Mouse (Mus musculus): ENCODE data around the gene Rpn1. TPM values are rescaled to one million over a fixed set of nuclear protein-coding genes. Genes with fewer than 3 reads are reported as not detected.

Rpn1 gene
- polyA plus RNA-seq, 1 experiment: 222 TPM

DNA sequence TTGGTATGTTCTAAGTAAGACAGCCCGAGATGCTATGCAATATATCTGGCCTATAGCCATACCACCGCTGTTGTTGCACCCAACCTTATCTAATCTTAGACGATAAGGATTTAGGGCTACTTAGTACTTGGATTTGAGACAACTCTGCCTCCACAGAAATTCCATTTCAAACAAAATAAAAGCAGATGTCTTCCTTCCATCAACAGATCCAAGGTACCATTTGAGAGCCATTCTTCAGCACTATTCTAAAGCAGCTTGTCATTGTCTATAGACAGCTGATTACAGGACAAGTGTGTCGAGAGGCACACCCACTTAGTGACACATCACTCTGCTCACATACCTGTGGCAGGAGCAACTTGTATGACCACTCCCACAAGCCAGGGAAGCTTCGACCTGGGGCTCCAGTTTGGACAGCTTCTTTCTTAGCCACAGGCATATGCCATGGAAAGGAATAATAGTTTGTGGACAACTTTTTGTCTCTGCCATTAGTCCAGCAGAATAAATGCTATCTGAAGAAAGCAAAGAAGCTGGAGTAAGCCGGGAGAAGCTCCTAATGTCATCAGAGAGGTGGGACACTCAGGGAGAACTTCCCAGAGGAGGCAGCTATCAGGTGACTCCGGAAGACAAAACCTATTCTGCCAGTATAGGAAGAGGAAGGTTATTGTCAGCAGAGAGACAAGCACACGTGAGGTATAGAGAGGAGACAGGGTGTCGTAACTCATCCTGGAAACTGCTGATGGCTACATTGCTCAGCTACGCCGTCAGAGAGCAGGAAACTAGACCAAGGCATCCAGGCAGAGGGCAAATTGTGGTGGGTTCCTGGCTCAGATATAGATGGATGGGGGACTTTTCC, 30.8 kb upstream of the Rpn1 start:
- TF ChIP-seq POLR2A (IDR thresholded peaks at IDR 0.05; ENCODE audit: insufficient read depth, low read length) (no peak), EP300 (IDR thresholded peaks at IDR 0.05; ENCODE audit: insufficient read depth, low read depth, low read length) (no peak), CTCF (IDR thresholded peaks at IDR 0.05; ENCODE audit: low read depth, low read length) (no peak)
- H3K27me3 ChIP-seq (ENCODE audit: control insufficient read depth, insufficient read depth, low read length, poor library complexity, severe bottlenecking): no peaks in the 10 kb centered on the region
- no peak overlapping the region for H3K4me3 ChIP-seq (ENCODE audit: low read depth, low read length)
- H3K9ac ChIP-seq (ENCODE audit: low read depth, poor library complexity, severe bottlenecking): no peak overlapping the region
- peaks cover 5% of the 10 kb centered on the region for H3K4me1 ChIP-seq (ENCODE audit: control insufficient read depth, insufficient read depth, low read length)
- H3K27ac ChIP-seq (ENCODE audit: insufficient read depth, low read length): no peak overlapping the region
- H3K9me3 ChIP-seq (replicated peaks; ENCODE audit: control insufficient read depth, insufficient read depth, low read length, poor library complexity, severe bottlenecking): no peaks in the 10 kb centered on the region
- H3K36me3 ChIP-seq (ENCODE audit: control insufficient read depth, insufficient read depth, low read length, poor library complexity, severe bottlenecking): no peaks in the 10 kb centered on the region

DNA sequence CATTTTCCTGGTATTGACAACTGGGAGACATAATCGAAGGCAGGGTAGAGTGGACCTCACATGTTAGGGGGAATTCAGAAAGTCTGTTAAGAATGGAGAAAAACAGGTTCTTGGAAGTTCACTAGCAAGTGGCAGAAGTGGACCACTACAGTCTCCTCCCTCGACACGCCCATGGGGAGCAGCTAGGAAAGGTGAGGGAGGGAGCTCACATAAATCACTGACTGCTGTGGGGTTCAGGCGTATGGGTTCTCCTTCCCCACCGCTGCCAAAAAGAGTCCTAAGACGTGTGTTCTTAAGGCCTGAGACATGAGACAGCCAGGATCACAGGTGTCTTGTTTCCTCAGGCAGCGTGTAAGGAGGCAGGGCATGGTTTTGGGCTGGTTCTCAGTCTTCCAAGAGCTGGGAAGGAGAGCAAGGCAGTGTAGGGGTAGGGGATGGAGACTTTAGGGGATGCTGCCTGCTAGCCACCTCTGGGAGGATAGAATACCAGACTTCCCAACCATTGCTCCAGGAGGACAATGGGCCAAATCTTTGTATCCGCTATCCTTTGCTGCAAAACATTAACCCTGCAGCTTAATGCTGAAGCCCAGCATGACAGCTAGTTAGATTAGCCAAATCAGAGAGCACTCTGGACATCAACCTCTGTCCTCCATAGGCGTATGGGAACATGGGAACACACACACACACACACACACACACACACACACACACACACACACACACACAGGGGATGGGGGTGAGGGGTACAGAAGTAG, 30.0 kb upstream of the Rpn1 start:
- Histone ChIP-seq H3K9me3 (replicated peaks; ENCODE audit: control insufficient read depth, insufficient read depth, low read length, poor library complexity, severe bottlenecking) (no peaks in the 10 kb centered on the region), H3K36me3 (ENCODE audit: control insufficient read depth, insufficient read depth, low read length, poor library complexity, severe bottlenecking) (no peaks in the 10 kb centered on the region), H3K9ac (ENCODE audit: low read depth, poor library complexity, severe bottlenecking) (no peak overlapping the region), H3K4me3 (ENCODE audit: low read depth, low read length) (no peak overlapping the region), H3K4me1 (ENCODE audit: control insufficient read depth, insufficient read depth, low read length) (peaks cover 5% of the 10 kb centered on the region), H3K27ac (ENCODE audit: insufficient read depth, low read length) (no peak overlapping the region), H3K27me3 (ENCODE audit: control insufficient read depth, insufficient read depth, low read length, poor library complexity, severe bottlenecking) (no peaks in the 10 kb centered on the region)
- no peak for TF ChIP-seq CTCF (IDR thresholded peaks at IDR 0.05; ENCODE audit: low read depth, low read length)
- no peak for TF ChIP-seq POLR2A (IDR thresholded peaks at IDR 0.05; ENCODE audit: insufficient read depth, low read length)
- TF ChIP-seq EP300 (IDR thresholded peaks at IDR 0.05; ENCODE audit: insufficient read depth, low read depth, low read length): no peak

DNA sequence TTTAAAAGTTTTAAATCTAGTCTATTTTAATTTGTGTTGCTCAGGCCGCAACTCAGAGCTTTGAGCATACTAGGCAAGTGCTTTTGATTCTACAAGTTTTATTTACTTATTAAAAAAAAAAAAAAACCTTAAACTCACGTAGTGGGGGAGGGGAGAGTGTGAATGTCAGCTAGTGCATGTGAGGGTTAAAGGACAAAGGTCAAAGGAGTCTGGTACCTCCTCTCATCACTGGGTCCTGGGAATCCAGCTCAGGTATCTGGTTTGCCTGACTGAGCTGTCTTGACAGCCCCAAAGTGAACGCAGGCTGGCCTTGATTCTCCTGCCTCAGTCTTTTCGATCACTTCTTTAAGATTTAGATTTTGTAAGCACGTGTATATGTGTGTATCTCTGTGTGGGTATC, 28.6 kb upstream of the Rpn1 start:
- Histone ChIP-seq H3K9me3 (replicated peaks; ENCODE audit: control insufficient read depth, insufficient read depth, low read length, poor library complexity, severe bottlenecking) (no peaks in the 10 kb centered on the region), H3K27me3 (ENCODE audit: control insufficient read depth, insufficient read depth, low read length, poor library complexity, severe bottlenecking) (no peaks in the 10 kb centered on the region), H3K4me1 (ENCODE audit: control insufficient read depth, insufficient read depth, low read length) (peaks cover 8% of the 10 kb centered on the region)

DNA sequence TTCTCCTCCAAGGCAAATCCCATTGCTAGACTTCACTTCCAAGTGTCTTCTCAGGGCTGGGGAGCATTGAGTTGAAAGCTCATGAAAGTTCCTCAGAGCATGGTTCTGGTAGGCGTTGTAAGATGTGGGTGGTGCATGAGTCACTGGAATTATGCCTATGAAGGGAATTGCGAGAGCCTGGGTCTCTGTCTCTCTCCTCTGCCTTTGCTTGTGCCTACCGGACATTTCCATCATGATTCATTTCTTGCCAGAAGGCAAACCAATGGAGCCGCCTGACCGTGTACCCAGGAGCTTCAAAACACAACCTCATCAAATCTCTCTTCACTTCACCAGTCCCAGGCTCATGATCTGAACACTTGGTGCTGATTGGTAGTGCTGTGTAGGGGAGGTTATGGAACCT, 27.4 kb upstream of the Rpn1 start:
- no peak for TF ChIP-seq EP300 (IDR thresholded peaks at IDR 0.05; ENCODE audit: insufficient read depth, low read depth, low read length)
- TF ChIP-seq CTCF (IDR thresholded peaks at IDR 0.05; ENCODE audit: low read depth, low read length): no peak
- TF ChIP-seq POLR2A (IDR thresholded peaks at IDR 0.05; ENCODE audit: insufficient read depth, low read length): no peak
- H3K36me3 ChIP-seq (ENCODE audit: control insufficient read depth, insufficient read depth, low read length, poor library complexity, severe bottlenecking): no peaks in the 10 kb centered on the region
- H3K27me3 ChIP-seq (ENCODE audit: control insufficient read depth, insufficient read depth, low read length, poor library complexity, severe bottlenecking): no peaks in the 10 kb centered on the region
- H3K27ac ChIP-seq (ENCODE audit: insufficient read depth, low read length): no peak overlapping the region
- no peak overlapping the region for H3K9ac ChIP-seq (ENCODE audit: low read depth, poor library complexity, severe bottlenecking)
- H3K4me3 ChIP-seq (ENCODE audit: low read depth, low read length): no peak overlapping the region
- no peaks in the 10 kb centered on the region for H3K9me3 ChIP-seq (replicated peaks; ENCODE audit: control insufficient read depth, insufficient read depth, low read length, poor library complexity, severe bottlenecking)
- H3K4me1 ChIP-seq (ENCODE audit: control insufficient read depth, insufficient read depth, low read length): peaks cover 8% of the 10 kb centered on the region

More for the DNA sequence above, 28.6 kb upstream of the Rpn1 start:
- H3K4me3 ChIP-seq (ENCODE audit: low read depth, low read length): no peak overlapping the region
- TF ChIP-seq POLR2A (IDR thresholded peaks at IDR 0.05; ENCODE audit: insufficient read depth, low read length) (no peak), EP300 (IDR thresholded peaks at IDR 0.05; ENCODE audit: insufficient read depth, low read depth, low read length) (no peak), CTCF (IDR thresholded peaks at IDR 0.05; ENCODE audit: low read depth, low read length) (no peak)
- no peak overlapping the region for H3K27ac ChIP-seq (ENCODE audit: insufficient read depth, low read length)
- no peaks in the 10 kb centered on the region for H3K36me3 ChIP-seq (ENCODE audit: control insufficient read depth, insufficient read depth, low read length, poor library complexity, severe bottlenecking)
- no peak overlapping the region for H3K9ac ChIP-seq (ENCODE audit: low read depth, poor library complexity, severe bottlenecking)

DNA sequence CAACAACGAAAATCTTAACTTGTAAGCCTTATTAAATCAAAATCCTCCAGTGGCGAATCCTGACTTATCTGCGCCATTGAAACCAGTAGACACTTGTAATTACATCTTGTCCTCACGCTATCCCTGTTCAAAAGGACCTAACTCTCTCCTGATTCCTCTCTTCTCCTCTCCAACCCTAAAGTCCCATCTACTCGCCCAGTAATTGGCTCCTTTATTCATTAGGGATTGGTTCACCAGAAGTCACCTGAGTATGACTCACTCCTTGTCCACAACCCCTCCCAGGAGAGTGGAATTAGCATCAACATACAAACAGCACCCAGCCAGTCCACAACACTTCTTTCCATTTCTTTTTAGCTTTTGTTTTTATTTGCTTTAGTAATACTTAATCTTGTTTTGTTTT, 24.4 kb upstream of the Rpn1 start:
- no peaks in the 10 kb centered on the region for H3K9me3 ChIP-seq (replicated peaks; ENCODE audit: control insufficient read depth, insufficient read depth, low read length, poor library complexity, severe bottlenecking)
- H3K27me3 ChIP-seq (ENCODE audit: control insufficient read depth, insufficient read depth, low read length, poor library complexity, severe bottlenecking): no peaks in the 10 kb centered on the region
- H3K36me3 ChIP-seq (ENCODE audit: control insufficient read depth, insufficient read depth, low read length, poor library complexity, severe bottlenecking): no peaks in the 10 kb centered on the region
- no peak for TF ChIP-seq CTCF (IDR thresholded peaks at IDR 0.05; ENCODE audit: low read depth, low read length)
- TF ChIP-seq POLR2A (IDR thresholded peaks at IDR 0.05; ENCODE audit: insufficient read depth, low read length): no peak
- no peak for TF ChIP-seq EP300 (IDR thresholded peaks at IDR 0.05; ENCODE audit: insufficient read depth, low read depth, low read length)
- H3K4me3 ChIP-seq (ENCODE audit: low read depth, low read length): peak overlapping the region; percentile 60
- peak overlapping the region; percentile 93 for H3K27ac ChIP-seq (ENCODE audit: insufficient read depth, low read length)
- peaks cover 5% of the 10 kb centered on the region for H3K4me1 ChIP-seq (ENCODE audit: control insufficient read depth, insufficient read depth, low read length)
- H3K9ac ChIP-seq (ENCODE audit: low read depth, poor library complexity, severe bottlenecking): peak overlapping the region; percentile 55

DNA sequence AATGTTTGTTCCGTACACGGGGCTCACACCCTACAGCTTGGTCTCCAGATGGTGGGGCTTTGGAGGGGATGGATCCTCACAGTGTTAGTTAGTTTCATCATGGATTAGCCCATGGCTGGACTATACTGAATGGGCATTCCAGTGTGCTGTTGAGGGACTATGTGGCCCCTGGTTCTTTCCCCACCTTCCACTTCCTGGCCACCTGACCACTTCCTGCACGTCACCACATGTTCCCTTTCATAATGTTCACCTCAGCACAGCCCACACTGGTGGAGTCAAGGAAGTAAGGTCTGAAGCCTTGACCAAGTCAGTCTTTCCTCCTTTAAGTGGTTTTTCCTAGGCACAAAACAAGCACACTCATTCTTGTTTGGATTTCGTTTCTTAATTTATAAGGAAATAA, 23.7 kb upstream of the Rpn1 start:
- Histone ChIP-seq H3K9ac (ENCODE audit: low read depth, poor library complexity, severe bottlenecking) (no peak overlapping the region), H3K36me3 (ENCODE audit: control insufficient read depth, insufficient read depth, low read length, poor library complexity, severe bottlenecking) (no peaks in the 10 kb centered on the region), H3K9me3 (replicated peaks; ENCODE audit: control insufficient read depth, insufficient read depth, low read length, poor library complexity, severe bottlenecking) (no peaks in the 10 kb centered on the region), H3K4me3 (ENCODE audit: low read depth, low read length) (no peak overlapping the region), H3K4me1 (ENCODE audit: control insufficient read depth, insufficient read depth, low read length) (peaks cover 7% of the 10 kb centered on the region), H3K27ac (ENCODE audit: insufficient read depth, low read length) (peak overlapping the region; percentile 45), H3K27me3 (ENCODE audit: control insufficient read depth, insufficient read depth, low read length, poor library complexity, severe bottlenecking) (no peaks in the 10 kb centered on the region)
- TF ChIP-seq POLR2A (IDR thresholded peaks at IDR 0.05; ENCODE audit: insufficient read depth, low read length) (no peak), CTCF (IDR thresholded peaks at IDR 0.05; ENCODE audit: low read depth, low read length) (no peak)
